Mouse (Mus musculus): Measurements from ENCODE around the gene Trp53i13.

DNA sequence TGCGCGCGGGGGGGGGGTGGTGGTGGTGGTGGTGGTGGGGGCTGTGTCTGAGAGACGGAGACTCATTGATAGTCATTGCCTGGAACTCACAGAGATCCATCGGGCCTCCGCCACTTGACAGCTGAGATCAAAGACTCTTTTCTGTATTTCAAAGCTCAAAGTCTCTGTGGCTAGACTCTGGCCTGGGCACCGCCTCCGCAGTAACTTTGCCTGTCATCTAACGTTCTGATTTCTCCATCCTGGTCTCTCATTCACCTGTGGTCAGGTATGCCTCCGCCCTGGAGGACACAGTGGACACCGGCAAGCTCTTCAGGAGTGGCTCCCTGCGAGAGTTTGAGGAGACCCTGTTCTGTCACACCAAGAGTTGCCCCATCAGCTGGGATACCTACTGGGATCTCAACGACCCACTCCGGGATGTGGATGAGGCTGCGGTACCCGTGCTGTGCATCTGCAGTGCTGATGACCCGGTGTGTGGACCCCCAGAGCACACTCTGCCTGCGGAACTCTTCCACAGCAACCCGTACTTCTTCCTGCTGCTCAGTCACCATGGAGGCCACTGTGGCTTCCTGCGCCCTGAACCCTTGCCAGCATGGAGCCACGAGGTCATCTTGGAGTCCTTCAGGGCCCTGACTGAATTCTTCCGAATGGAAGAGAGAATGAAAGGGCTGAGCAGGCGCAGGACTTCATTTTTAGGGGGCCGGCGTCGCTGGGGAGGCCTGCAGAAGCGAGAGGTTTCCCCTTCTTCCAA, 2.4 kb upstream of the Trp53i13 start:
- TF ChIP-seq CTCF (IDR thresholded peaks at IDR 0.05; ENCODE audit: borderline replicate concordance, control insufficient read depth, extremely low read depth, insufficient read depth, low read length, poor library complexity), result no peak
- no peak for TF ChIP-seq POLR2A (IDR thresholded peaks at IDR 0.05; ENCODE audit: control insufficient read depth, extremely low read depth, insufficient read depth, low read length, poor library complexity)

All from thymus, adult 2 months (tissue).